Mouse (Mus musculus) small intestine, adult 2 months (tissue): ENCODE results near the gene Zfp598. TPM values are rescaled to one million over a fixed set of nuclear protein-coding genes. Genes with fewer than 3 reads are reported as not detected.
A peak's percentile ranks its signal among the peaks of the same experiment; 100 is the strongest.

Source experiments
- H3K27ac ChIP-seq: fragments of 200-500 bp; 2 replicates; pipeline ENCODE4 v1.5.1; 2012; ENCODE audit warnings: low read depth, low read length, control low read depth, inconsistent platforms; ENCODE audit not compliant: insufficient read depth
- H3K27me3 ChIP-seq: fragments of 200-500 bp; 2 replicates; pipeline ENCODE4 v1.6.1; 2012; ENCODE audit warnings: mild to moderate bottlenecking, moderate library complexity, low read length, inconsistent platforms; ENCODE audit not compliant: control insufficient read depth, insufficient read depth
- H3K36me3 ChIP-seq: fragments of 200-500 bp; 2 replicates; pipeline ENCODE4 v1.6.1; 2012; ENCODE audit warnings: mild to moderate bottlenecking, low read length, control low read depth, inconsistent platforms; ENCODE audit not compliant: control insufficient read depth, insufficient read depth
- H3K4me1 ChIP-seq: fragments of 200-500 bp; 2 replicates; pipeline ENCODE4 v1.6.1; 2012; ENCODE audit warnings: low read length, inconsistent platforms, mixed read lengths; ENCODE audit not compliant: control insufficient read depth, insufficient read depth, insufficient read length
- H3K4me3 ChIP-seq: fragments of 200-500 bp; 2 replicates; pipeline ENCODE4 v1.5.1; 2012; ENCODE audit warnings: low read depth, mild to moderate bottlenecking, control low read depth, inconsistent platforms, low read length, moderate library complexity
- CTCF ChIP-seq: fragments of 200-500 bp; IDR thresholded peaks from 2 replicates; pipeline ENCODE4 v1.5.1; 2012; ENCODE audit warnings: low read depth, mild to moderate bottlenecking, control low read depth, inconsistent platforms, low read length, moderate library complexity, mixed read lengths; ENCODE audit not compliant: insufficient replicate concordance, insufficient read length; ENCODE audit errors: extremely low read depth
- POLR2A ChIP-seq: fragments of 200-500 bp; IDR thresholded peaks from 2 replicates; pipeline ENCODE4 v1.6.1; 2012; ENCODE audit warnings: low read depth, mild to moderate bottlenecking, control low read depth, inconsistent platforms, low read length, moderate library complexity
- WGBS: fragments of 180-500 bp; shearing (Covaris S2); methylation state at CpG from one replicate; pipeline ENCODE4 v1.1.7; 2018; 5-methylcytosine and 5-hydroxymethylcytosine counted together
- polyA plus RNA-seq: library from polyadenylated mRNA; depleted of rRNA; stranded (reverse); fragments of >200 nt; gene quantifications from 2 replicates; pipeline ENCODE4 v1.2.3, GENCODE M21; 2012

Zfp598 gene
- polyA plus RNA-seq, 1 experiment: 85.8 TPM

DNA sequence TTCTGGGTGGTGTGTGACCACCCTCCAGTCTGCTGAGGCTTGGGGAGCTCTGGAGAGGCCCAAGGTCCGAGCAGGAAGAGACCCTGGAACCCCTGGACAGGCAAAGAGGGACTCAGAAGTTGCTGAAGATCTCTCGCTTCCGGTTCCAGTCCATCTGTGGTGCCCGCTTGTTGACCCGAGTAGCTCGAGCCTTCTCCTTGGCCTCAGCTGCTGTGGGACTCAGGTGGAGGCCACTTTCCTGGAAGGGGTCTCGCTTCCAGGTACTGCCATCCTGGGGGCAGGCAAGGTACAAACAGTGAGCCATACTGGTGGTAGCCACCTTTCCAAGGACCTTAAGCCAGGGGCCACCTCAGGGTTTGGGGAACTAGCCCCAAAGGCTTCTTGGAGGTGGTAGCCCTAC, 29.4 kb upstream of the Zfp598 start:
- Histone ChIP-seq H3K27me3 (no peaks in the 10 kb centered on the region), H3K4me3 (no peak overlapping the region)
- 83% methylated on average over 7 of the region's 7 CpGs for WGBS

DNA sequence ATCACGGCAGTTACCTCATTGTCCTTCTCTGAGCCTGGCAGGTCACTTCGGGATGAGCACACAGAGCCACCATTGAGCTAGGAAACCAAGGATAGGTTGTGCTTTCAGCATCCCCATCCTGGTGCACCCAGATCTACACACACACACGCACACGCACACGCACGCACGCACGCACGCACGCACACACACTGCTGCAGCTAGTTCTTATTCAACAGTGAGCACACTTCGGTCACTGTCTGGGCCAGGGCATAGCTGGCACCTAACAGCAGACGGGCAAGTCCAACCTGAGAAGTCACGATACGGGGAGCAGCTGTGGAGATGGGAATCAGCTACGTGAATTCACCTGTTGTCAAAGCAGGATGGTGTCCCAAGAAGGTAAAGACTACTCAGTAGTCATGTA, 28.9 kb upstream of the Zfp598 start:
- WGBS: 94% methylated on average over 15 of the region's 15 CpGs
- H3K4me3 ChIP-seq: no peak overlapping the region
- TF ChIP-seq POLR2A (no peak), CTCF (no peak)
- peaks cover 5% of the 10 kb centered on the region; the same call in 1 of the 2 replicates for H3K4me1 ChIP-seq
- no peaks in the 10 kb centered on the region for H3K27me3 ChIP-seq
- H3K27ac ChIP-seq: no peak overlapping the region
- H3K36me3 ChIP-seq: 0 out of 2 replicates have a peak, but pooled peaks cover 1% of the 10 kb centered on the region

More for the DNA sequence above, 29.4 kb upstream of the Zfp598 start:
- Histone ChIP-seq H3K27ac (no peak overlapping the region), H3K4me1 (peaks cover 3% of the 10 kb centered on the region; the same call in 1 of the 2 replicates), H3K36me3 (0 out of 2 replicates have a peak, but pooled peaks cover 1% of the 10 kb centered on the region)
- TF ChIP-seq POLR2A (no peak), CTCF (no peak)

DNA sequence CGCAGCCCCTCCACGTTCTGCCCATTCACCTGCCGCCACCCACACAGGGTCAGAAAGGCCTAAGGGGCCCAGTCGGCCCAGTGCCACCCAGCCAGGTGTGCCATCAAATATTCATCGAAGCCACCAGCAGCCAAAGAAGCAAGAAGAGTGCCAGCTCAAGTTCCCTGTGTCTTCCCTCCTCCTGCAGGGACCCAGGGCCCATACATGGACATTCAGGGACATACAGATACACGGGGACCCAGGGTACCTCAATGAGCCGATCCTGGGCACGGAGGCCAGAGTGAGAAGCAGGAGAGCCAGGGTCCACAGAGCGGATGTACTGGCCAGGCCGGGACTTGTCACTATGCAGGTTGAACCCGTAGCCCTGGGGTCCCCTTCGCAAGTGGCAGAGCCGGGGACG, 27.5 kb upstream of the Zfp598 start:
- 89% methylated on average over 14 of the region's 14 CpGs for whole genome bisulfite sequencing
- Histone ChIP-seq H3K27ac (no peak overlapping the region), H3K36me3 (0 out of 2 replicates have a peak, but pooled peaks cover 1% of the 10 kb centered on the region), H3K4me1 (peaks cover 5% of the 10 kb centered on the region; the same call in 1 of the 2 replicates), H3K4me3 (no peak overlapping the region), H3K27me3 (no peaks in the 10 kb centered on the region)
- TF ChIP-seq CTCF (no peak), POLR2A (no peak)

DNA sequence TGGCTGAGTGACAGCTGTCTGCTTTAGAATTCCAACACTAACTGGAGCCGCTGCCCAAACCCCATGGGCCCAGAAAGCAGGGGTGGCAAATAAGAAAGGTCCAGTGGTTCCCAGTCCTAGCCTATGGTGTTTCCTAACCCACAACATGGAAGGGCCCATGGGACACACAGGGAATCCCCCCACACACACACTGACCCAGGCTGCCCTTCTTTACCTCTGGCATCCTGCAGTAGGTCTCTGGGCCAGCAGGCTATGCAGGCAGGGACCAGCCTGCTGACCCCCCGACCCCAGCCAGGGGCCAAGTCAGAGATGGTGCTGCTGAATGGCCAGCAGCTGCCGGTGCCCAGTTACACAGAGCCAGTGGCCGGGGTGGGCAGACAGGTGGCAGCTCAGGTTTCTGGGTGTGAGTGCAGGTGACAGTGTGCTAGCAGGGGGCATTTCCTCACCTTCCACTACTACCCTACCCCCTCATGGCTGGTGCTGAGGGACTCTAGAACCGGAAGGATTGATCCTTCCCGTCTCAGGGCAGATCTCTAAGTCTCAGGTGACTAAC, 26.6 kb upstream of the Zfp598 start:
- Histone ChIP-seq H3K4me3 (peak overlapping the region; percentile 5), H3K4me1 (peaks cover 5% of the 10 kb centered on the region; the same call in 1 of the 2 replicates), H3K27me3 (no peaks in the 10 kb centered on the region), H3K36me3 (0 out of 2 replicates have a peak, but pooled peaks cover 1% of the 10 kb centered on the region), H3K27ac (0 out of 2 replicates have a peak overlapping the region, but pooled peaks have one; percentile 85)
- 76% methylated on average over 6 of the region's 6 CpGs for WGBS
- TF ChIP-seq CTCF (no peak), POLR2A (no peak)

DNA sequence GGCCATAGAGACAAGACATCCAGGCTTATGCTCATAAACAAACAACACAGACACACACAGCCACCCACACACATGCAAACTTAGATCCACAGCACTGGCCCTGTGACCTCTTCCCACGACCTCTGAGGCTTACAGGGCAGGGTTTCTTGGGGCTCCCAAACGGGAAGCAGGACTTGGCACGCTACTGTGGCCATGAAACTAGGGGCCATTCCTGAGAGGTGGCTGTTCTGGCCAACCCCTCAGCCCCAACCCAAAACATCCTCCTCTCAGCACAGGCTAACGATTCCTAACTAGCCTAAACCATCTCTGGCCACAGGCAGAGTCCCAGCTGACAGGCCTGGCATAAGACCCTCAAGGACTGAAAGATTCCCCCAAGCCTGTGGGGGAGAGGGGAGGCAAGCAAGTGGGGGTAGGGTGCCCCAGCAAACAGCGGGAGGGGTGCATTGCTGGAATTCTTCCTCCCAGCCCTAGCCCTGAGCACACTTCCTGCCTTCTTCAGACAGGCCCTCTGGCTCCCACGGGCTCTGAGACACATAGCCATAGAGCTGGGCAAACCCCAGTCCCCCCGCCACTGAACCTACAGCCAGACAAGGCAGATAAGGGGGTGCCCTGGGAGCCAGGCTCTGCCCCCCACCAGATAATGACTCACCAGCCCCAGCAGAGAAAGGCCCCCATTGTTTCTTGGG, 25.3 kb upstream of the Zfp598 start:
- TF ChIP-seq CTCF (no peak), POLR2A (no peak)
- Histone ChIP-seq H3K4me3 (peak overlapping the region; percentile 33), H3K36me3 (0 out of 2 replicates have a peak, but pooled peaks cover 1% of the 10 kb centered on the region), H3K27me3 (no peaks in the 10 kb centered on the region), H3K4me1 (peaks cover 2% of the 10 kb centered on the region; the same call in 1 of the 2 replicates), H3K27ac (peak overlapping the region; percentile 85)
- 57% methylated on average over 7 of the region's 7 CpGs for WGBS

DNA sequence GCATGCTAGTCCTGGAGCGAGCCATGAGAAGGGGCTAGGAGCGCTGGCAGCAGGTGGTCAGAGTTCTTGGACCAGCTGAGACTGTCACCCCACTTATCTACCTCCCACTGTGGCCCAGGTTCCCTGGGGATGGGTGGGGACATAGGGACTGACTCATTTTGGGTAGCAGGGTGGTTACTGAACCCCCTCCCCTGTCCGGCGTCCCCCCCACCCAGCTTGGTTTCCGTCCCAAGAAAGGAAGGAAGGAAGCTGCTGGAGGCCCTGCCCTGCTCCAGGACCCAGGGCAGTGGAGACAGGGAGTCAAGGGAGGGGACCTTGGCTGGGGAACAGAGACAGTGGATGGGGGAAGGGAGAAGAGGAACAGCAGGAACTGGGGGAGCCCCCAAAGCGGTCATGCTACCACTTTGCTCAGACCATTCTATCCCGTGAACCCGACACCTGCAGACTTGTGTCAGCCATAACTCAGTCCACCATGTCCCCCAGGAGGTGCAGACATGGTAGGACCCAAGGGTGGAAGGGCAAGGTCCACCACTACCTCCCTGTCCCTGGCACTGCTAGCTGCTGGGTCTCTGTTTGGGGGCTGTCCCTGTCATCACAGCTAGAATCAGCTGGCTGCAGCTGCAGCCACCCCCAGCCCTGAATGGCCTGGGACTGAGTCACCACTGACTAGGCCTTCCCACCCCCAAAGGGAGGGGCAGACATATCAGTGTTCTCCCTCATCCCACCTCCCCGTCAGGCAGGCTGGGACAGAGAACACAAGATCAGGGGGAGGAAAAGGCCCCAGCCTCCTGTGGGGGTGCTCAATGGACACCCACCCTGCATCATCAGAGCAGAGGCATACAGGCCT, 24.4 kb upstream of the Zfp598 start:
- TF ChIP-seq POLR2A (no peak), CTCF (no peak)
- H3K4me1 ChIP-seq: peaks cover 8% of the 10 kb centered on the region; the same call in 1 of the 2 replicates
- WGBS: 82% methylated on average over 9 of the region's 9 CpGs
- 0 out of 2 replicates have a peak, but pooled peaks cover 1% of the 10 kb centered on the region for H3K36me3 ChIP-seq
- peaks cover 6% of the 10 kb centered on the region for H3K27me3 ChIP-seq
- peak overlapping the region; percentile 33 for H3K4me3 ChIP-seq
- peak overlapping the region; percentile 85 for H3K27ac ChIP-seq
